Mouse (Mus musculus) erythroblast, embryonic 14.5 days (primary cell): ENCODE data around the gene Macrod2.

Source experiments
- GATA1 ChIP-seq: IDR thresholded peaks from 2 replicates; pipeline ENCODE4 v1.6.1; 2012; ENCODE audit warnings: low read length, inconsistent platforms, mixed read lengths
- TAL1 ChIP-seq: IDR thresholded peaks from 3 replicates; pipeline ENCODE4 v1.6.1; 2012; ENCODE audit warnings: low read length, inconsistent platforms, mixed read lengths

DNA sequence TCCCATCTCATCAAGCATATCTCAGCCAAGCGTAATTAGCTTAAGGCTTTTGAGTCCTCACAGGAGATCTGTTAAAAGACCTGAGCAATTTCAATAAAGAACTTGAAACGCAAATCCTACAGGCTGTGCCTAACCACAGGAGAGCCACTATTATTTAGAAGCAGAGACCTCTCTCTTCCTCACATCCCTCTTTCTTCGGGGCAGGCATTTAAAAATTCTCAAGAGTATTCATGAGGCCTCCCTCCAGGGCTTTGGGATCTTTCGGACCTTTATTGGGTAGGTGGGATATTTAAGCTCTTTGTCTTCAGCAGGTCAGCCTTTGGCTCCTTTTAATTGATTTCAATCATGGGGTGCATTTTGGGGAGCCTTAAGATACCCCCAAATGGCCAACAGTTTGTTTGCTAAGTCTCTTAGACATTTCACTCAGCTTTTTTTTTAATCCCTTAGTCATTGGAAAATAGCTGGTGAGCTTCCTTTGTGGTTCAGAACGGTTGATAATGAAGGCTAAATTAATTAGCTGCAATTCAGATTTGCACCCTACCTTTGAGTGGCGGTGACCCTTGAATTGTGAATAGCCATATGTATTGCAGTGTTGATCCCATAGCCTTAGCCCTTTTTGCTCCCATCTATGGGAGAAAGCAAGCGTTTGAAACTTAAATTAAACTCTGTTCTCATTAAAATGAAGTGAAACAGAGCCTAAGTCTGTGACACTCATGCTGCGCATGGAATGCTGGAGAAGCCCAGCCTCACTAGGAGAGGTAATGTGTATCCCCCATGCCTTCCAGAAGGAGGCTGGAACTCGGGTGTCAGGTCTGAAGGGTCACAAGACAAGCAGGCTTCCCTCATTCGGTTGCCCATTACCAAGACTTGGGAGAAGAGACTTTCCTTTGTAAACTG, 1940.2 kb downstream of the Macrod2 start:
- TF ChIP-seq GATA1 (no peak), TAL1 (no peak)
